Mouse (Mus musculus): ENCODE results near the gene Kmt2b. TPM values are rescaled to one million over a fixed set of nuclear protein-coding genes. Genes with fewer than 3 reads are reported as not detected.

Gene Kmt2b
- polyA plus RNA-seq, 1 experiment from 2014 or later = 3.3 TPM

GRCm38 (mm10) chr7:30598786-30599185 is 10.3 kb upstream of the Kmt2b start, which contains the start of gene Zbtb32:
TSS of gene Zbtb32 (minus strand) at chr7:30598909.
- no peaks in the 10 kb centered on the region for H3K9me3 ChIP-seq (ENCODE audit: control insufficient read depth, low read length)
- ATAC-seq (ENCODE audit: low FRiP score, low TSS enrichment) (no peak), DNase-seq (ENCODE audit: low spot score) (no peak)
- no peak within 1 kb of the TSS for H3K4me2 ChIP-seq (replicated peaks; ENCODE audit: low read depth)
- TF ChIP-seq EP300 (optimal IDR thresholded peaks at IDR 0.05) (no peak), CTCF (IDR thresholded peaks at IDR 0.05; ENCODE audit: low read depth) (no peak)
- H3K36me3 ChIP-seq (ENCODE audit: control insufficient read depth, insufficient read depth, low read length) = no peaks in the 10 kb centered on the region
- peak within 1 kb of the TSS; percentile 78 for H3K27ac ChIP-seq (replicated peaks)
- 93% methylated on average over 12 of the region's 12 CpGs for WGBS
- no peaks in the 10 kb centered on the region for H3K4me1 ChIP-seq (replicated peaks; ENCODE audit: control insufficient read depth, insufficient read depth)
- H3K9ac ChIP-seq (ENCODE audit: low read length) = no peak within 1 kb of the TSS
- no peak within 1 kb of the TSS for H3K4me3 ChIP-seq (ENCODE audit: low read depth, low read length)
- no peaks in the 10 kb centered on the region for H3K27me3 ChIP-seq (ENCODE audit: control insufficient read depth, insufficient read depth, low read length)

GRCm38 (mm10) chr7:30596811-30597210 is 8.3 kb upstream of the Kmt2b start:
- H3K27ac ChIP-seq (replicated peaks) = no peak overlapping the region
- H3K4me3 ChIP-seq (ENCODE audit: low read depth, low read length) = no peak overlapping the region
- H3K4me1 ChIP-seq (replicated peaks; ENCODE audit: control insufficient read depth, insufficient read depth) = no peaks in the 10 kb centered on the region
- H3K27me3 ChIP-seq (ENCODE audit: control insufficient read depth, insufficient read depth, low read length) = no peaks in the 10 kb centered on the region
- TF ChIP-seq EP300 (optimal IDR thresholded peaks at IDR 0.05) (no peak), CTCF (IDR thresholded peaks at IDR 0.05; ENCODE audit: low read depth) (no peak)
- ATAC-seq (ENCODE audit: low FRiP score, low TSS enrichment) = no peak
- no peak overlapping the region for H3K9ac ChIP-seq (ENCODE audit: low read length)
- H3K9me3 ChIP-seq (ENCODE audit: control insufficient read depth, low read length) = no peaks in the 10 kb centered on the region
- no peak overlapping the region for H3K4me2 ChIP-seq (replicated peaks; ENCODE audit: low read depth)
- 75% methylated on average over 5 of the region's 5 CpGs for WGBS
- no peak for DNase-seq (ENCODE audit: low spot score)
- no peaks in the 10 kb centered on the region for H3K36me3 ChIP-seq (ENCODE audit: control insufficient read depth, insufficient read depth, low read length)

GRCm38 (mm10) chr7:30596093-30596492 is 7.6 kb upstream of the Kmt2b start:
- ATAC-seq (ENCODE audit: low FRiP score, low TSS enrichment) = no peak
- TF ChIP-seq CTCF (IDR thresholded peaks at IDR 0.05; ENCODE audit: low read depth) (no peak), EP300 (optimal IDR thresholded peaks at IDR 0.05) (no peak)
- H3K9me3 ChIP-seq (ENCODE audit: control insufficient read depth, low read length) = no peaks in the 10 kb centered on the region
- no peak overlapping the region for H3K4me2 ChIP-seq (replicated peaks; ENCODE audit: low read depth)
- no peak overlapping the region for H3K9ac ChIP-seq (ENCODE audit: low read length)
- DNase-seq (ENCODE audit: low spot score) = no peak
- WGBS = 68% methylated on average over 5 of the region's 5 CpGs
- no peaks in the 10 kb centered on the region for H3K27me3 ChIP-seq (ENCODE audit: control insufficient read depth, insufficient read depth, low read length)
- no peaks in the 10 kb centered on the region for H3K36me3 ChIP-seq (ENCODE audit: control insufficient read depth, insufficient read depth, low read length)
- H3K27ac ChIP-seq (replicated peaks) = no peak overlapping the region
- no peak overlapping the region for H3K4me3 ChIP-seq (ENCODE audit: low read depth, low read length)
- no peaks in the 10 kb centered on the region for H3K4me1 ChIP-seq (replicated peaks; ENCODE audit: control insufficient read depth, insufficient read depth)

GRCm38 (mm10) chr7:30594510-30595024 is 6.0 kb upstream of the Kmt2b start:
- 65% methylated on average over 4 of the region's 4 CpGs for WGBS
- DNase-seq (ENCODE audit: low spot score) = no peak
- no peaks in the 10 kb centered on the region for H3K27me3 ChIP-seq (ENCODE audit: control insufficient read depth, insufficient read depth, low read length)
- H3K27ac ChIP-seq (replicated peaks) = no peak overlapping the region
- no peak overlapping the region for H3K9ac ChIP-seq (ENCODE audit: low read length)
- H3K9me3 ChIP-seq (ENCODE audit: control insufficient read depth, low read length) = no peaks in the 10 kb centered on the region
- no peaks in the 10 kb centered on the region for H3K36me3 ChIP-seq (ENCODE audit: control insufficient read depth, insufficient read depth, low read length)
- no peak overlapping the region for H3K4me3 ChIP-seq (ENCODE audit: low read depth, low read length)
- TF ChIP-seq CTCF (IDR thresholded peaks at IDR 0.05; ENCODE audit: low read depth) = no peak
- no peak for TF ChIP-seq EP300 (optimal IDR thresholded peaks at IDR 0.05)
- ATAC-seq (ENCODE audit: low FRiP score, low TSS enrichment) = no peak
- H3K4me2 ChIP-seq (replicated peaks; ENCODE audit: low read depth) = no peak overlapping the region
- H3K4me1 ChIP-seq (replicated peaks; ENCODE audit: control insufficient read depth, insufficient read depth) = no peaks in the 10 kb centered on the region; the same call in 1 of the 2 replicates

- Histone ChIP-seq H3K27me3 (ENCODE audit: control insufficient read depth, insufficient read depth, low read length) (no peaks in the 10 kb centered on the region), H3K4me1 (replicated peaks; ENCODE audit: control insufficient read depth, insufficient read depth) (no peaks in the 10 kb centered on the region; the same call in 1 of the 2 replicates), H3K27ac (replicated peaks) (no peak overlapping the region), H3K9ac (ENCODE audit: low read length) (0 out of 2 replicates have a peak overlapping the region, but pooled peaks have one; percentile 2), H3K4me3 (ENCODE audit: low read depth, low read length) (no peak overlapping the region), H3K9me3 (ENCODE audit: control insufficient read depth, low read length) (no peaks in the 10 kb centered on the region), H3K36me3 (ENCODE audit: control insufficient read depth, insufficient read depth, low read length) (no peaks in the 10 kb centered on the region), H3K4me2 (replicated peaks; ENCODE audit: low read depth) (no peak overlapping the region)
- TF ChIP-seq CTCF (IDR thresholded peaks at IDR 0.05; ENCODE audit: low read depth) (no peak), EP300 (optimal IDR thresholded peaks at IDR 0.05) (no peak)
- DNase-seq (ENCODE audit: low spot score) = no peak
- WGBS = 61% methylated on average over 10 of the region's 10 CpGs
- ATAC-seq (ENCODE audit: low FRiP score, low TSS enrichment) = no peak
Measured at GRCm38 (mm10) chr7:30593579-30594509, 5.3 kb upstream of the Kmt2b start.
